Mouse (Mus musculus): Measurements from ENCODE around the gene Ttc39a. TPM values are rescaled to one million over a fixed set of nuclear protein-coding genes. Genes with fewer than 3 reads are reported as not detected.

Ttc39a gene
- polyA plus RNA-seq, 1 experiment from 2014 or later: 2.2 TPM

GRCm38 (mm10) chr4:109456821-109457220 is 50.4 kb downstream of the Ttc39a start:
- 97% methylated on average over 6 of the region's 6 CpGs for WGBS
- peaks cover 23% of the 10 kb centered on the region for H3K36me3 ChIP-seq (ENCODE audit: control insufficient read depth, insufficient read depth, low read length)
- H3K4me1 ChIP-seq (ENCODE audit: control insufficient read depth, insufficient read depth, low read length): no peaks in the 10 kb centered on the region
- ATAC-seq (ENCODE audit: low FRiP score, low TSS enrichment): no peak
- no peak overlapping the region for H3K4me3 ChIP-seq (replicated peaks; ENCODE audit: low read depth, low read length)
- no peak overlapping the region for H3K4me2 ChIP-seq (ENCODE audit: low read length)
- no peaks in the 10 kb centered on the region for H3K9me3 ChIP-seq (ENCODE audit: control insufficient read depth, low read length)
- DNase-seq: no peak
- H3K27me3 ChIP-seq (ENCODE audit: control insufficient read depth, insufficient read depth, low read length): no peaks in the 10 kb centered on the region
- no peak overlapping the region for H3K27ac ChIP-seq (replicated peaks; ENCODE audit: low read depth, low read length)
- H3K9ac ChIP-seq (replicated peaks; ENCODE audit: low read length): no peak overlapping the region

- Histone ChIP-seq H3K27me3 (ENCODE audit: control insufficient read depth, insufficient read depth, low read length) (no peaks in the 10 kb centered on the region), H3K27ac (replicated peaks; ENCODE audit: low read depth, low read length) (no peak overlapping the region), H3K9ac (replicated peaks; ENCODE audit: low read length) (no peak overlapping the region), H3K4me1 (ENCODE audit: control insufficient read depth, insufficient read depth, low read length) (no peaks in the 10 kb centered on the region), H3K36me3 (ENCODE audit: control insufficient read depth, insufficient read depth, low read length) (0 out of 2 replicates have a peak, but pooled peaks cover 3% of the 10 kb centered on the region), H3K4me3 (replicated peaks; ENCODE audit: low read depth, low read length) (no peak overlapping the region), H3K4me2 (ENCODE audit: low read length) (no peak overlapping the region), H3K9me3 (ENCODE audit: control insufficient read depth, low read length) (no peaks in the 10 kb centered on the region)
- DNase-seq (no peak), ATAC-seq (ENCODE audit: low FRiP score, low TSS enrichment) (no peak)
- 76% methylated on average over 3 of the region's 3 CpGs for WGBS
These were observed 54.2 kb downstream of the Ttc39a start for GRCm38 (mm10) chr4:109460421-109461179.

- Histone ChIP-seq H3K36me3 (ENCODE audit: control insufficient read depth, insufficient read depth, low read length) (no peaks in the 10 kb centered on the region), H3K27ac (replicated peaks; ENCODE audit: low read depth, low read length) (no peak overlapping the region), H3K27me3 (ENCODE audit: control insufficient read depth, insufficient read depth, low read length) (no peaks in the 10 kb centered on the region), H3K4me1 (ENCODE audit: control insufficient read depth, insufficient read depth, low read length) (no peaks in the 10 kb centered on the region), H3K4me3 (replicated peaks; ENCODE audit: low read depth, low read length) (no peak overlapping the region), H3K9ac (replicated peaks; ENCODE audit: low read length) (no peak overlapping the region), H3K9me3 (ENCODE audit: control insufficient read depth, low read length) (no peaks in the 10 kb centered on the region), H3K4me2 (ENCODE audit: low read length) (no peak overlapping the region)
- ATAC-seq (ENCODE audit: low FRiP score, low TSS enrichment) (no peak), DNase-seq (no peak)
These were observed 57.5 kb downstream of the Ttc39a start for GRCm38 (mm10) chr4:109463892-109464291.

- H3K9me3 ChIP-seq (ENCODE audit: control insufficient read depth, low read length): no peaks in the 10 kb centered on the region
- DNase-seq (no peak), ATAC-seq (ENCODE audit: low FRiP score, low TSS enrichment) (no peak)
- H3K4me3 ChIP-seq (replicated peaks; ENCODE audit: low read depth, low read length): no peak overlapping the region
- no peak overlapping the region for H3K4me2 ChIP-seq (ENCODE audit: low read length)
- H3K27me3 ChIP-seq (ENCODE audit: control insufficient read depth, insufficient read depth, low read length): no peaks in the 10 kb centered on the region
- H3K4me1 ChIP-seq (ENCODE audit: control insufficient read depth, insufficient read depth, low read length): no peaks in the 10 kb centered on the region
- H3K36me3 ChIP-seq (ENCODE audit: control insufficient read depth, insufficient read depth, low read length): no peaks in the 10 kb centered on the region
- no peak overlapping the region for H3K27ac ChIP-seq (replicated peaks; ENCODE audit: low read depth, low read length)
- H3K9ac ChIP-seq (replicated peaks; ENCODE audit: low read length): no peak overlapping the region
These were observed 61.3 kb downstream of the Ttc39a start for GRCm38 (mm10) chr4:109467687-109468086.

GRCm38 (mm10) chr4:109471606-109472005 is 65.2 kb downstream of the Ttc39a start:
- ATAC-seq (ENCODE audit: low FRiP score, low TSS enrichment) (no peak), DNase-seq (no peak)
- Histone ChIP-seq H3K4me2 (ENCODE audit: low read length) (no peak overlapping the region), H3K9me3 (ENCODE audit: control insufficient read depth, low read length) (no peaks in the 10 kb centered on the region), H3K4me1 (ENCODE audit: control insufficient read depth, insufficient read depth, low read length) (peaks cover 10% of the 10 kb centered on the region), H3K36me3 (ENCODE audit: control insufficient read depth, insufficient read depth, low read length) (no peaks in the 10 kb centered on the region), H3K27ac (replicated peaks; ENCODE audit: low read depth, low read length) (no peak overlapping the region), H3K9ac (replicated peaks; ENCODE audit: low read length) (no peak overlapping the region), H3K4me3 (replicated peaks; ENCODE audit: low read depth, low read length) (no peak overlapping the region), H3K27me3 (ENCODE audit: control insufficient read depth, insufficient read depth, low read length) (no peaks in the 10 kb centered on the region)

- Histone ChIP-seq H3K4me2 (ENCODE audit: low read length) (no peak overlapping the region), H3K27me3 (ENCODE audit: control insufficient read depth, insufficient read depth, low read length) (no peaks in the 10 kb centered on the region), H3K9ac (replicated peaks; ENCODE audit: low read length) (no peak overlapping the region), H3K9me3 (ENCODE audit: control insufficient read depth, low read length) (no peaks in the 10 kb centered on the region), H3K27ac (replicated peaks; ENCODE audit: low read depth, low read length) (no peak overlapping the region), H3K4me3 (replicated peaks; ENCODE audit: low read depth, low read length) (no peak overlapping the region), H3K36me3 (ENCODE audit: control insufficient read depth, insufficient read depth, low read length) (no peaks in the 10 kb centered on the region), H3K4me1 (ENCODE audit: control insufficient read depth, insufficient read depth, low read length) (peaks cover 10% of the 10 kb centered on the region)
- WGBS: 90% methylated on average over 3 of the region's 3 CpGs
- no peak for ATAC-seq (ENCODE audit: low FRiP score, low TSS enrichment)
- DNase-seq: no peak
These were observed 66.1 kb downstream of the Ttc39a start for GRCm38 (mm10) chr4:109472566-109472965.

- peak overlapping the region; percentile 82 for H3K4me2 ChIP-seq (ENCODE audit: low read length)
- ATAC-seq (ENCODE audit: low FRiP score, low TSS enrichment): no peak
- no peaks in the 10 kb centered on the region for H3K27me3 ChIP-seq (ENCODE audit: control insufficient read depth, insufficient read depth, low read length)
- no peaks in the 10 kb centered on the region for H3K9me3 ChIP-seq (ENCODE audit: control insufficient read depth, low read length)
- peaks cover 10% of the 10 kb centered on the region for H3K4me1 ChIP-seq (ENCODE audit: control insufficient read depth, insufficient read depth, low read length)
- H3K9ac ChIP-seq (replicated peaks; ENCODE audit: low read length): peak overlapping the region; percentile 98
- no peak overlapping the region for H3K27ac ChIP-seq (replicated peaks; ENCODE audit: low read depth, low read length)
- H3K4me3 ChIP-seq (replicated peaks; ENCODE audit: low read depth, low read length): peak overlapping the region; percentile 91
- peak; percentile 9 for DNase-seq
- H3K36me3 ChIP-seq (ENCODE audit: control insufficient read depth, insufficient read depth, low read length): no peaks in the 10 kb centered on the region
- 55% methylated on average over 2 of the region's 2 CpGs for WGBS
These were observed 68.7 kb downstream of the Ttc39a start for GRCm38 (mm10) chr4:109475078-109475477.

GRCm38 (mm10) chr4:109475577-109476553 is 69.4 kb downstream of the Ttc39a start:
- Histone ChIP-seq H3K9ac (replicated peaks; ENCODE audit: low read length) (peak overlapping the region; percentile 98), H3K27ac (replicated peaks; ENCODE audit: low read depth, low read length) (peak overlapping the region; percentile 97), H3K4me2 (ENCODE audit: low read length) (peak overlapping the region; percentile 82), H3K4me1 (ENCODE audit: control insufficient read depth, insufficient read depth, low read length) (peaks cover 10% of the 10 kb centered on the region), H3K4me3 (replicated peaks; ENCODE audit: low read depth, low read length) (peak overlapping the region; percentile 91), H3K9me3 (ENCODE audit: control insufficient read depth, low read length) (no peaks in the 10 kb centered on the region), H3K36me3 (ENCODE audit: control insufficient read depth, insufficient read depth, low read length) (no peaks in the 10 kb centered on the region), H3K27me3 (ENCODE audit: control insufficient read depth, insufficient read depth, low read length) (no peaks in the 10 kb centered on the region)
- WGBS: under 1% methylated on average over 65 of the region's 68 CpGs
- ATAC-seq (ENCODE audit: low FRiP score, low TSS enrichment) (peak; percentile 64), DNase-seq (peak; percentile 71)
